Mouse (Mus musculus): ENCODE measurements around the gene Tlcd1. TPM values are rescaled to one million over a fixed set of nuclear protein-coding genes. Genes with fewer than 3 reads are reported as not detected.

The Tlcd1 gene
- polyA plus RNA-seq, 1 experiment from 2014 or later = 9.9 TPM

DNA sequence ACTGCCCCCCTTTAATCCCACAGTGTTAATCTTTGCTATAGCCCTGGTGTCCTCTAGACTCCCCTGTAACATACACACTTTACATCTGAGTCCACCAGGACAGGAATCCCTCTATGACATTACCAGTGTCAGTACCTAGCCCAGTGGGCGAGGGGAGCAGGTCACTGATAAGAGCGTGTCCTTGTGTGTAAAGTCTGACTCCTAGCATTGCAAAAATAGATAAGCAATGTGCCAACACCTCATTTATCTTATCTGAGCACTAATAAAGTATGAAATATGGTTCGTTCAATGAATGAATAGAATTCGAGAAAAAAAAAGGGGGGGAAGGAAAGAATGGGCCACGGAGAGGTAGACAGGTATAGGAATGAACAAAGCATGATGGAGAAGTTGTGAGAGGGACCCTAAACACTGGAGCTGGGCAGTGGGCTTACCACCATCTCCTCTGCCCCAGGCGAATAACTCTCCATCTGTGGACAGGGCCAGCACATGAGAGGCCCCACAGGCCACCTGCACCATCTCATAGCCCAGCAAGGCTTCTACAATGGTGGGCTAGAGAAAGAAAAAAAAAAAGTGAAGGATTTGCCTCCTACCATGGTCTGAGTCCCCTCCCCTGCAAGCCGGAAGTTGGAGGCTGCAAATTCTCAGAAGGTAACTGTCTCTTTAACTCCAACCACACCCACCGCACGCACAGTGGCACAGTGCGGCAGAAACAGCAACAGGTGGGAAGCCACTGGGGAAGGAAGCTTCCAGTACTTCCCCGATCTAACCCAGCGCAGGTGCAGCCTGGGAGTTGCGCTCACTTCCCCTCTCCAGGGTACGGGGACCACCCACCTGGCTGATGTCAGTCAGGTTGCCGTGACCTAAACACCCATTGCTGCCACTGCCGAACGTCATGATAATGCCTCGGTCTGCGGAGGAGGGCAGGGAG lies 7.7 kb upstream of the Tlcd1 start:
- no peak overlapping the region for H3K27ac ChIP-seq (ENCODE audit: low read depth, low read length)
- H3K4me1 ChIP-seq (ENCODE audit: control insufficient read depth, insufficient read depth, low read length) = peaks cover 8% of the 10 kb centered on the region; the same call in 1 of the 2 replicates
- no peaks in the 10 kb centered on the region for H3K9me3 ChIP-seq (ENCODE audit: control insufficient read depth, low read length)
- ATAC-seq (ENCODE audit: insufficient read depth, low FRiP score, low TSS enrichment) (no peak), DNase-seq (ENCODE audit: low spot score) (no peak)
- 62% methylated on average over 19 of the region's 19 CpGs for WGBS
- H3K4me3 ChIP-seq (ENCODE audit: low read depth, low read length) = no peak overlapping the region
- H3K36me3 ChIP-seq (ENCODE audit: control insufficient read depth, insufficient read depth, low read length) = no peaks in the 10 kb centered on the region; the same call in 1 of the 2 replicates
- no peak overlapping the region for H3K9ac ChIP-seq (ENCODE audit: low read length)
- H3K4me2 ChIP-seq (ENCODE audit: low read depth) = no peak overlapping the region
- H3K27me3 ChIP-seq (ENCODE audit: control insufficient read depth, insufficient read depth, low read length) = no peaks in the 10 kb centered on the region

DNA sequence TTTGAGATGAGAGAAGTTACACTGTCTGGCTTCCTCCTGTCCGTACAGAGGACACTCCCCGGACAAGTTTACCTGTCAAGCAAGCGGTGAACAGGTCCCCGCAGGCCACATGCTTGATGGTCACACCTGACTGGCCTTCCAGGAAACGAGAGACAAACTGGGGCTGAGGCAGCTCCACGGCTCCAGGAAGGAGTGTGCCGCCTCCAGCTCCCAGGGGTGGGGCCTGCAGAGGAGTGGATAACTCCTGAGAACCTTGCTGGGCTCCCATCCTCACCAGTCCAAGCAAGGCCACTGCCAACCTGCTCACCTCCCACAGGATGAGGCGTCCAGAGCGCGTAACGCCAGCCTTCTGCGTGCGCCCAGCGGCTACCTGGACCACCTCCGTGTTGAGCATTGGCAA lies 6.2 kb upstream of the Tlcd1 start:
- 94% methylated on average over 15 of the region's 15 CpGs for WGBS

DNA sequence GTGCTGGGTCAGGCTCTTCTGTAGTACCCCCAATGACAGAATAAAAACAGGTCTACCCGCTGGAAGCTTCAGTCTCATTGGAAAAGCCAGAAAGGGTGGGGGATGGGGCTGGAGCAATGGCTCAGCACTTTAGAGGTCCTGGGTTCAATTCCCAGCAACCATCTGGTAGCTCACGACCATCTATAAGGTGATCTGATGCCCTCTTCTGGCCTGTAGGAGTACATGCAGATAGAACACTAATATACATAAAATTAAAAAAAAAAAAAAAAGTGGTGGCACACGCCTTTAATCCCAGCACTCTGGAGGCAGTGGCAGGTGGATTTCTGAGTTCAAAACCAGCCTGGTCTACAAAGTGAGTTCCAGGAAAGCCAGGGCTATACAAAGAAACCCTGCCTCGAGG lies 5.2 kb upstream of the Tlcd1 start:
- Histone ChIP-seq H3K27ac (ENCODE audit: low read depth, low read length) (no peak overlapping the region), H3K4me1 (ENCODE audit: control insufficient read depth, insufficient read depth, low read length) (no peaks in the 10 kb centered on the region), H3K36me3 (ENCODE audit: control insufficient read depth, insufficient read depth, low read length) (no peaks in the 10 kb centered on the region; the same call in 1 of the 2 replicates), H3K4me2 (ENCODE audit: low read depth) (no peak overlapping the region), H3K9ac (ENCODE audit: low read length) (no peak overlapping the region), H3K27me3 (ENCODE audit: control insufficient read depth, insufficient read depth, low read length) (no peaks in the 10 kb centered on the region), H3K4me3 (ENCODE audit: low read depth, low read length) (no peak overlapping the region), H3K9me3 (ENCODE audit: control insufficient read depth, low read length) (no peaks in the 10 kb centered on the region)
- 78% methylated on average over 4 of the region's 4 CpGs for WGBS
- no peak for ATAC-seq (ENCODE audit: insufficient read depth, low FRiP score, low TSS enrichment)
- DNase-seq (ENCODE audit: low spot score) = no peak

More for the DNA sequence above, 6.2 kb upstream of the Tlcd1 start:
- no peak overlapping the region for H3K4me2 ChIP-seq (ENCODE audit: low read depth)
- H3K4me1 ChIP-seq (ENCODE audit: control insufficient read depth, insufficient read depth, low read length) = peaks cover 7% of the 10 kb centered on the region; the same call in 1 of the 2 replicates
- no peaks in the 10 kb centered on the region for H3K27me3 ChIP-seq (ENCODE audit: control insufficient read depth, insufficient read depth, low read length)
- no peak for DNase-seq (ENCODE audit: low spot score)
- ATAC-seq (ENCODE audit: insufficient read depth, low FRiP score, low TSS enrichment) = no peak
- H3K36me3 ChIP-seq (ENCODE audit: control insufficient read depth, insufficient read depth, low read length) = no peaks in the 10 kb centered on the region; the same call in 1 of the 2 replicates
- no peak overlapping the region for H3K9ac ChIP-seq (ENCODE audit: low read length)
- H3K4me3 ChIP-seq (ENCODE audit: low read depth, low read length) = no peak overlapping the region
- H3K9me3 ChIP-seq (ENCODE audit: control insufficient read depth, low read length) = no peaks in the 10 kb centered on the region
- no peak overlapping the region for H3K27ac ChIP-seq (ENCODE audit: low read depth, low read length)

DNA sequence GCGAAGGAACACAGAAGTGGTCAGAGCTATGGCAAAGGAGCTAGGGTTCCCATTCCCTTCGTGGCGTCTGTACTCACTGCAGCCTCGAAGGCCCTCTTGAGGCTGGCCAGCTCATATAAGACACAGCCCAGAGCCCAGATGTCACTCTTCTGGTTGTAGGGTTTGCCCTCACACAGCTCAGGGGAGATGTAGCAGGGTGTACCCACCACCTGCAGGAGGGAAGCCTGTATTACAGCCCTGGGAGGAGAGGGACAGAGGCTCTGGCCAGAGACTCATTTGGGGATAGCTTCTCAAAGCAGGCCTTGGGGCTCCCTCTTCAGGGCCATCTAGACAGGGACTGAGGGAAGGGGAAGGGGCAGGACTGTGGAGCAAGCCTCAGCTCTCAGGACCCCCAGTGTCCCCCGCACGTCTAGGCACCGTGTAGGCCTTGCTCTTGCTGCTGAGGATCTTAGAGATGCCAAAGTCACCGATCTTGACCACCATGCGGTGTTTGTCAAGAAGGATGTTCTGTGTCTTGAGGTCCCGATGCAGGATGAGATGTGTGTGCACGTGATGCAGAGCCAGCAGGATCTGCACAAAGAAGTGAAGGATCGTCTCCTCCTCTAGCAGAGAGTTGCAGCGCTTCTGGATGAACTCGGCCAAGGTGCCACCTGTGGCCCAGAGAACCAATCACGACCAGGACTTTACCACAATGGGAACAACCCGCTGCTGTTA lies 4.3 kb upstream of the Tlcd1 start:
- Histone ChIP-seq H3K27ac (ENCODE audit: low read depth, low read length) (no peak overlapping the region), H3K9ac (ENCODE audit: low read length) (no peak overlapping the region), H3K4me2 (ENCODE audit: low read depth) (no peak overlapping the region), H3K9me3 (ENCODE audit: control insufficient read depth, low read length) (no peaks in the 10 kb centered on the region), H3K36me3 (ENCODE audit: control insufficient read depth, insufficient read depth, low read length) (no peaks in the 10 kb centered on the region; the same call in 1 of the 2 replicates), H3K4me3 (ENCODE audit: low read depth, low read length) (no peak overlapping the region), H3K4me1 (ENCODE audit: control insufficient read depth, insufficient read depth, low read length) (0 out of 2 replicates have a peak, but pooled peaks cover under 1% of the 10 kb centered on the region), H3K27me3 (ENCODE audit: control insufficient read depth, insufficient read depth, low read length) (no peaks in the 10 kb centered on the region)
- ATAC-seq (ENCODE audit: insufficient read depth, low FRiP score, low TSS enrichment) (no peak), DNase-seq (ENCODE audit: low spot score) (no peak)
- 81% methylated on average over 16 of the region's 16 CpGs for WGBS

DNA sequence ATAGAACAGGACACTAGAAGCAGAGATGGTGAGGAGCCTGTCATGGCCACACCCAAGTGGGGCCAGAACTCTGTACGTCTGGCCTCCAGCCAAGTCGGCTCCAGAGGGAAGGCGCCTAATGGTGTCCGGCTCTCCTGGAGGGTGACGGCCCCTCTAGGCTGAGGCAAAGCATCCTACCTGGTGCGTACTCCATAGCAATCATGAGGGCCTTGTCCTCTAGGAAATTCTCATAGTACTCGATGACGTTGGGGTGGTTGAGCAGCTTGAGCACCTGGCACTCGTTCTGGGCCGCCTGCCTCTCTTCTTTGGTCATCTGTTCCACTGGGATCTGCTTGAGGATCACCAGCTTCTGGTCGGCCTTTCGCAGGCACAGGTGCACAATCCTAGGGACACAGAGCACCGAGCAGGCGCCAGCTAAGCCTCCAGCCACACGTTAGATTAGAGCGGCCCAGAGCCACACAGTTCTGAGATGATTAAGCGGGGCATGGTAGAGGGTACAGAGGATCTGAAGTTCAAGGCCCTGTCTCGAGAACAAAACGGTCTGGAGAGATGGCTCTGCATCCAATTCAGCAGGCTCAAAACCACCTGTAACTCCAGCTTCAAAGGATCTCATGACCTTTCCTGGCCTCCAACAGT lies 3.6 kb upstream of the Tlcd1 start:
- no peak overlapping the region for H3K27ac ChIP-seq (ENCODE audit: low read depth, low read length)
- H3K27me3 ChIP-seq (ENCODE audit: control insufficient read depth, insufficient read depth, low read length) = no peaks in the 10 kb centered on the region
- no peaks in the 10 kb centered on the region for H3K9me3 ChIP-seq (ENCODE audit: control insufficient read depth, low read length)
- H3K4me1 ChIP-seq (ENCODE audit: control insufficient read depth, insufficient read depth, low read length) = peaks cover 4% of the 10 kb centered on the region; the same call in 1 of the 2 replicates
- no peak overlapping the region for H3K4me3 ChIP-seq (ENCODE audit: low read depth, low read length)
- no peak overlapping the region for H3K9ac ChIP-seq (ENCODE audit: low read length)
- no peak for ATAC-seq (ENCODE audit: insufficient read depth, low FRiP score, low TSS enrichment)
- no peak for DNase-seq (ENCODE audit: low spot score)
- H3K36me3 ChIP-seq (ENCODE audit: control insufficient read depth, insufficient read depth, low read length) = no peaks in the 10 kb centered on the region; the same call in 1 of the 2 replicates
- WGBS = 88% methylated on average over 19 of the region's 19 CpGs
- no peak overlapping the region for H3K4me2 ChIP-seq (ENCODE audit: low read depth)

DNA sequence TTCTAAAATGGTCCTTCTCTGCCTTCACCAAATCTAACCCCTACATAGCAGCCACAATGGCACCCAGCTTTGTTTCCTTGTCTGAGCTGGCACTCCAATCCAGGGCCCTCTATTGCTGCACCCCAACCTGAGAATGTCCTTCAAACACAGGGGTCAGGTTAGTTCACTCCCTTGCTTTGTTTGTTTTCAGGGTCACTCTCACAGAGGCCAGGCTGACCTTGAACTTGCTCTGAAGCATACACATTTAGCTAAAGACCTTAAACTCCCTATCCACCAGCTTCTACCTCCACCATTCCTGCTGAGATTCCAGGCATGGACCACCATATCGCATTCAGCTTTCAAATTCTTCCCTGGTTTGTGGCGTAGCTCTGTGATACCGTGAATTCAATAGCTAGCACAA lies 2.0 kb upstream of the Tlcd1 start:
- no peak for ATAC-seq (ENCODE audit: insufficient read depth, low FRiP score, low TSS enrichment)
- 89% methylated on average over 3 of the region's 3 CpGs for WGBS
- H3K9ac ChIP-seq (ENCODE audit: low read length) = no peak overlapping the region

DNA sequence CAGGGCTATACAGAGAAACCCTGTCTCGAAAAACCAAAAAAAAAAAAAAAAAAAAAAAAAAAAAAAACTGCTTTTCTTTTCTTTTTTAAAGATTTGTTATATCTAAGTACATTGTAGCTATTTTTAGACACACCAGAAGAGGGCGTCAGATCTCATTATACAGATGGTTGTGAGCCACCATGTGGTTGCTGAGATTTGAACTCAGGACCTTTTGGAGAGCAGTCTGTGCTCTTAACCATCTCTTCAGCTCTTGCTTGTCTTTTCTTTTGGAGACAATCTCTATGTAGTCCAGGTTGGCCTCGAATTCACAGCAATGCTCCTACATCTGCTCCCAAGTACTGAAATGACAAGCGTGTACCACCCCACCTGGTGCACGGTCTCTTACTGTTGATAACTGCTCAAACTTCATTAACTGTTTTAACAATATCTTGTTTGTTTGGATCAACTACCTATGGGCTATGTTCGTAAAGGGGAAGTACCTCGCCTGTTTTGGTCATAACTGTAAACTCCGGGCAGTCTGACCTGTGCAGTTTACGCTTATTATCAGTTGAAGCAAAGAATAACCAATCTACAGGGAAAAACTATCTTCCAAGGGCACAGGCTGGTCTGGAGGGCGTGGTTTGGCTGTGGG lies 625 bp upstream of the Tlcd1 start:
- no peak overlapping the region for H3K27ac ChIP-seq (ENCODE audit: low read depth, low read length)
- peaks cover 18% of the 10 kb centered on the region for H3K4me1 ChIP-seq (ENCODE audit: control insufficient read depth, insufficient read depth, low read length)
- ATAC-seq (ENCODE audit: insufficient read depth, low FRiP score, low TSS enrichment) (no peak), DNase-seq (ENCODE audit: low spot score) (no peak)
- H3K36me3 ChIP-seq (ENCODE audit: control insufficient read depth, insufficient read depth, low read length) = peaks cover 2% of the 10 kb centered on the region
- H3K4me3 ChIP-seq (ENCODE audit: low read depth, low read length) = peak overlapping the region; percentile 56
- H3K9me3 ChIP-seq (ENCODE audit: control insufficient read depth, low read length) = no peaks in the 10 kb centered on the region
- H3K9ac ChIP-seq (ENCODE audit: low read length) = peak overlapping the region; percentile 50
- peak overlapping the region; percentile 90 for H3K4me2 ChIP-seq (ENCODE audit: low read depth)
- no peaks in the 10 kb centered on the region for H3K27me3 ChIP-seq (ENCODE audit: control insufficient read depth, insufficient read depth, low read length)
- 6% methylated on average over 9 of the region's 10 CpGs for WGBS

More for the DNA sequence above, 2.0 kb upstream of the Tlcd1 start:
- no peak overlapping the region for H3K4me2 ChIP-seq (ENCODE audit: low read depth)
- DNase-seq (ENCODE audit: low spot score) = no peak
- no peaks in the 10 kb centered on the region for H3K9me3 ChIP-seq (ENCODE audit: control insufficient read depth, low read length)
- peaks cover 11% of the 10 kb centered on the region for H3K4me1 ChIP-seq (ENCODE audit: control insufficient read depth, insufficient read depth, low read length)
- no peaks in the 10 kb centered on the region for H3K27me3 ChIP-seq (ENCODE audit: control insufficient read depth, insufficient read depth, low read length)
- no peak overlapping the region for H3K27ac ChIP-seq (ENCODE audit: low read depth, low read length)
- H3K36me3 ChIP-seq (ENCODE audit: control insufficient read depth, insufficient read depth, low read length) = peaks cover under 1% of the 10 kb centered on the region
- H3K4me3 ChIP-seq (ENCODE audit: low read depth, low read length) = no peak overlapping the region

DNA sequence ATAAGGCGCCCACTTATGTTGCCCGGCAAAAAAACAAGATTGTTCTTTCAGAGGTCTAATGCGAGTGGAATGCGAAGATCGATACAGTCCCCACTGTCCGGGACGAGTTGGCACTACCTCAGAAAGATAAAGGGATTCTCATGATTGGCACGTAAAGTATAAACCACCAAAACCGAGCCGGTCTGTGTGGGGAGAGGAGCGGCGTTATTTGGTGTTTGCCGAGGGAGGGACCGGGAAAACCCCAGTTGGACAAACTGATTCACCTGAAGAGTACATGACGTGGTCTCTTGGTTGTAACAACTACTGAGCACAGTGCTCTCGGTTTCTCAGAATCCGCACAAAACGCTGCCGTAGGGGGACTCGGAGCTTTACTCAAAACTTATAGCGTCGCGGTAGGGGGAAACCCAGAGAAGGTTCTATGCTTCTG lies 407 bp downstream of the Tlcd1 start:
- peak overlapping the region; percentile 56; the same call in 1 of the 2 replicates for H3K27ac ChIP-seq (ENCODE audit: low read depth, low read length)

More for the DNA sequence above, 407 bp downstream of the Tlcd1 start:
- H3K9me3 ChIP-seq (ENCODE audit: control insufficient read depth, low read length) = no peaks in the 10 kb centered on the region
- WGBS = 1% methylated on average over 23 of the region's 23 CpGs
- peak overlapping the region; percentile 50; the same call in 1 of the 2 replicates for H3K9ac ChIP-seq (ENCODE audit: low read length)
- H3K4me1 ChIP-seq (ENCODE audit: control insufficient read depth, insufficient read depth, low read length) = peaks cover 22% of the 10 kb centered on the region
- peak overlapping the region; percentile 56 for H3K4me3 ChIP-seq (ENCODE audit: low read depth, low read length)
- H3K4me2 ChIP-seq (ENCODE audit: low read depth) = peak overlapping the region; percentile 90
- no peak for DNase-seq (ENCODE audit: low spot score)
- no peaks in the 10 kb centered on the region for H3K27me3 ChIP-seq (ENCODE audit: control insufficient read depth, insufficient read depth, low read length)
- no peak for ATAC-seq (ENCODE audit: insufficient read depth, low FRiP score, low TSS enrichment)
- H3K36me3 ChIP-seq (ENCODE audit: control insufficient read depth, insufficient read depth, low read length) = peaks cover 7% of the 10 kb centered on the region
